Mouse (Mus musculus) monocyte, adult 5-6 weeks (primary cell): ENCODE measurements around the gene Prkag3. TPM values are rescaled to one million over a fixed set of nuclear protein-coding genes. Genes with fewer than 3 reads are reported as not detected.

ENCODE experiments used
- total RNA-seq: library from RNA; stranded (forward); fragments of 200-1000, 200-491, 200-594 nt; gene quantifications from 3 replicates; pipeline ENCODE4 v1.2.3, GENCODE M21; 2017

The Prkag3 gene
- total RNA-seq, 1 experiment from 2014 or later = not detected

Other genes starting within 250 kb of the Prkag3 start
- 7.8 to 24.2 TPM (median 13.9 TPM) in 3 replicates for gene Cnot9, start 243.2 kb downstream of the Prkag3 start, total RNA-seq
- gene Plcd4, start 206.3 kb downstream of the Prkag3 start, total RNA-seq = 0.19 to 0.97 TPM in 2 of 3 replicates, not detected in the other
- gene Usp37, start 204.9 kb downstream of the Prkag3 start, total RNA-seq = 19.4 to 49.5 TPM (median 24.4 TPM) in 3 replicates
- gene Zfp142, start 161.0 kb downstream of the Prkag3 start, total RNA-seq = 6.4 to 18.3 TPM (median 16.4 TPM) in 3 replicates
- gene Bcs1l, start 160.9 kb downstream of the Prkag3 start, total RNA-seq = 3.1 to 10.1 TPM (median 5.5 TPM) in 3 replicates
- gene Rnf25, start 147.8 kb downstream of the Prkag3 start, total RNA-seq = 30.7 to 48.3 TPM (median 36.2 TPM) in 3 replicates
- 1.2 TPM in 1 of 3 replicates, not detected in the others for gene Stk36, start 147.8 kb downstream of the Prkag3 start, total RNA-seq
- gene Ttll4, start 87.5 kb downstream of the Prkag3 start, total RNA-seq = 13.3 to 25.8 TPM (median 21.5 TPM) in 3 replicates
- 52.0 to 91.2 TPM (median 90.6 TPM) in 3 replicates for gene Cyp27a1, start 35.6 kb downstream of the Prkag3 start, total RNA-seq
- gene Wnt6, start 22.7 kb upstream of the Prkag3 start, total RNA-seq = 0.87 to 2.2 TPM (median 0.96 TPM) in 3 replicates
- not detected in 3 replicates for gene Wnt10a, start 42.3 kb upstream of the Prkag3 start, total RNA-seq
- gene Cdk5r2, start 105.7 kb upstream of the Prkag3 start, total RNA-seq = not detected in 3 replicates
- gene Fev, start 136.2 kb upstream of the Prkag3 start, total RNA-seq = not detected in 3 replicates
- gene Cryba2, start 143.9 kb upstream of the Prkag3 start, total RNA-seq = not detected in 3 replicates
- not detected in 3 replicates for gene Cfap65, start 186.4 kb upstream of the Prkag3 start, total RNA-seq
- not detected in 3 replicates for gene Ihh, start 202.5 kb upstream of the Prkag3 start, total RNA-seq